Mouse (Mus musculus) small intestine, adult 2 months (tissue): ENCODE data around the gene Il3.

Experiments
- CTCF ChIP-seq: fragments of 200-500 bp; IDR thresholded peaks from 2 replicates; pipeline ENCODE4 v1.5.1; 2012; ENCODE audit warnings: low read depth, mild to moderate bottlenecking, control low read depth, inconsistent platforms, low read length, moderate library complexity, mixed read lengths; ENCODE audit not compliant: insufficient replicate concordance, insufficient read length; ENCODE audit errors: extremely low read depth
- POLR2A ChIP-seq: fragments of 200-500 bp; IDR thresholded peaks from 2 replicates; pipeline ENCODE4 v1.6.1; 2012; ENCODE audit warnings: low read depth, mild to moderate bottlenecking, control low read depth, inconsistent platforms, low read length, moderate library complexity

GRCm38 (mm10) chr11:54293980-54294807 lies 27.1 kb upstream of the Il3 start:
- TF ChIP-seq CTCF: no peak
- no peak for TF ChIP-seq POLR2A
